Mouse (Mus musculus) frontal cortex, postnatal 14 days (tissue): Measurements from ENCODE around the gene Rfx4.

Source experiments
- DNase-seq, 2 experiments: peaks; one replicate each; pipeline ENCODE4 v3.0.0; 2022; ENCODE audit warnings: low spot score in 2 of 2

Rfx4 gene

DNA sequence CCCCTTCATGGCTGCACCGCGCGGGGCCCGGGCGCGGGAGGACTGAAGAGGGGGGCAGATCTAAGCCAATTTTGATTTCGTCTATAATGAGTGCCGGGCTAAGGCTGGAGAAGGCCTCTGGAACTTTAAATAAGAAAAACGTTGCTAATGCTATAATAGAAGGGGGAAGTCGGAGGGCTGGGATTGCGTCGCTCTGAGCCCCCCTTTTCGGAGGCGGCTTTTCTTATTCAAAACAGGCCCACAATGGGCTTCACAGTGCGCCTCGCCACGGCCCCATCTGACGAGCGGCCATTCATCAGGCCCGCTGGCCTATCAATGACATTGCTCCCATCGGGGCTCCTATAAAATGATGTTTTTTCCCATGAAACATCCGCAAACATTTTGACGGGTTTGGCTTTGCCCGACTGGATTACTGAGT, at the start of gene Rfx4:
Gene Rfx4, plus strand, starts transcription at position 277 of the 418 bp plus-strand sequence.
- DNase-seq: peak; percentile 17 to 28

DNA sequence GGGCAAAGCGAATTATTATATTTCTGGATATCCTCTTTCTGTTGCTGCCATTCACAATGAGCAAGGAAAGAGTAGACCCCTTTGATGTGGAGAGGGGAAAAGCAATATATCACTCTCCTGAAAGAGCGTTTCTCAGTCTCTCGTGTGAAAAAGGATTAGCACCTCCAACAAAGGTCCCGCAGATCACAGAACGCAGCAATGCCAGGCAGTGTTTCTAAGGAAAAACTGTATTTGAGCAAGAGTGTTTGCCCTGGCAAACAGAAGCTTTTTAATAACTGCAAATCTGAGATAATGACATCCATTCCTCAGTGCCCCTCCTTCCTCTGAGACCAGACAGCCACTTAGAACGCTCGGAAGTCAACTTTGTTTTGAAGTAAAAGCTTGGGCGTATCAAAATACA, 49.3 kb upstream of the Rfx4 start:
- no peak for DNase-seq

GRCm38 (mm10) chr10:84707226-84707625, 48.6 kb upstream of the Rfx4 start:
- DNase-seq: no peak

DNA sequence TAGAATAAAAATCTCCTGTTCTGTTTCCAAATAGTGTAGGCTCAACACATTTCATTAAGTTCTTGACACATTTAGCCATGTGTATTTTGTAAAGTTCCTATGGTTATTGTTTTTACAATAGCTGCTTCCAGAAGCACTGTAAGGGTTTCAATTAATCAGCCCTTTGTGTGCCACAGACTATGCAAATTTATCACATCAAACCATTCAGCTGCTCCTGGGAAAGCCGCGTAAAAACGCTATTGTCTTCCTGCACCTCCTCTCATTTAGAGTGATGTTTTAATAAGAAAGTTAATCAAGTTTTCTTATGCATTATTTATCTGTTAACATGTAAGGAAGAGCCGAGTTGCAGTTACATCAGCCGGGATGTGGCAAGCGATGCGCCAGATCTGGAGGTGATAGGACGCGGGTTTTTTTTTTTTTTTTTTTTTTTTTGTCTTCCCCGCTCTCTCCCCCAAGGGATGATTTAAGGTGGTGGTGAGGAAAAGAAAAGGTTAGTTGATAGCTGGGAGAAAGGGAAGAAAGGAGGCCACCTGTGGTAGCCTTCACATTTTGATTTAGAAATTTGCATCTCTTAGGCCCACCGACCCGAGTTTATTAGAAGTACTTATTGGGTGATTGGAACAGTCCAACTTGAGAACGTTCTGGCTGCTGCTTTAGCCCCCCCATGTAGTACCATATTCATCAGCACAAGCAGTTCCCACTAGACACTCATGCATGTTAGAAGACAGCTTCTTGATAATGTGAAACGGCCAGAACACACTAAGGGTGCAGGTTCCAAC, 47.9 kb upstream of the Rfx4 start:
- no peak for DNase-seq

DNA sequence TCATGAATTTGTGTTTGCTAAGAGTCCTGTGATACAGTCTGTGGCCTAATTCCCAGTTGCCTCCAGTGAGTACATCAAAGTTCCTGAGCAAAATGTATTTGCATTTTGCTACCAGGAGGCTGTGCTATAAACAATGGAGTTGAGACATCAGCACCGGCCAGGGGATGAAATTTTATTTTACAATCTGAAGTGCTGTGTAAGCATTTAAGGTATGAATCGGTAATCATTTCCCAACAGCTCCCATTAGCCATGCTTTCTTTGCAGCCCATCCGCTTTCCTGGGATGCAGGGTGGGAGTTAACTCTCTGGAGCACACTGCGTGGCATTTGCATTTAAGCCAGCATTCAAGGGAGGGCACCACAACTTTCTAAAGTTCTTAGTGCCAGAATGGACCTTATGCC, 45.7 kb upstream of the Rfx4 start:
- DNase-seq: no peak

DNA sequence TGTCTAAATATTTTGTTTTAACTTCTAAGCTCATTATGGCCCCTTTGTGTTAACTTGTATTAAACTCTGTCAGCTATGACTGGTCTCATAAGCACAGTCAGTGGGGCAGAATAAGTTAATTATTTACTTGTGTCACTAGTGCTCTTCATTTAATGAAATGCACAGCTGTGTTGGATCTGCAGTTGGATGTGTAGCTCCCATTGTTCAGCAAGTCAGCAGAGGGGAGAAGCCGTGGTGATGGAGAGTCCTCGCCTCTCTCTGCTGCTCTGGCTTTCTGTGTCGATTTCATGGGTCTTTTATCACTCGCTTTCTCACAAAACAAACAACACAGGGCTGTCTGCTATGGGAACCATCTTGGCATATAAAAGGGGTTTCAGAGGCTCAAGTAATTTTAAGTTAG, 45.0 kb upstream of the Rfx4 start:
- DNase-seq: no peak

- DNase-seq: no peak
These were observed 44.4 kb upstream of the Rfx4 start for GRCm38 (mm10) chr10:84711479-84711878.

GRCm38 (mm10) chr10:84711940-84712339, 43.9 kb upstream of the Rfx4 start:
- no peak for DNase-seq

DNA sequence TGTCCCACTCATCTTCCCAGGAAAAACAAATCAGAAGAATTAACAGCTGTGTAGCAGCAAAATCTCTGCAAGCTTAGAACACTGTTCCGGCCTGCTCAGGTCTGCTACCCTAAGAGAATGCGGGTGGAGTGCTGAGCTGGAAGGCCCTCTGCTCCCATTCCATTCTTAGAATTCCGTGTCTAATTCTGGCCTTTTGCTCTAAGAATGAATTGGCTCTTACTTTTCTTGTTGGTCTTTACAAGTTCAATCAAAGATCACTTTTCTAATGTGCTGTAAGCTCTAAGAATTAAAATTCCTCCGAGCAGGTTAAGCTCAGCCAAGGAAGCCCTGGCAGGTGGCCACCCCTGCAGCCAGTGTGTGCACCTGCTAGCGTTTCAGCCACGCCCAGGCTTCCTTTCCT, 43.3 kb upstream of the Rfx4 start:
- no peak for DNase-seq

DNA sequence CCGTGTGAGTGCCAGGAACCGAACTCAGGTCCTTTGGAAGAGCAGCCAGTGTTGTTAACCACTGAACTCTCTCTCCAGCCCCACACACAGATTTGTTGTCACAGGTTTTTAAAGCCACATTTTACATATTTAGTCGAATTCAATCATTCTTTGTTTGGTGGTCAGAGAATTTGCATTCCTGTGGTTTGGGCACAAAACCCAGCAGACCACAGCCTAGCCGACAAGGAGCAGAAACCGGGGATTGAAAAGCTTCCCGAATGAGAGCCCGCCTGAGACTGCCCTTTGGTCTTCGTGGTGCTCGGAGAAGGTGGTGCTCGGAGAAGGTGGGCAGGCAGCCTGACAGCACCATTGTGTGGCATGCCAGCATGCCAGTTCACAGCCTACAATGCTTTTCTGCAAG, 42.8 kb upstream of the Rfx4 start:
- DNase-seq: no peak

DNA sequence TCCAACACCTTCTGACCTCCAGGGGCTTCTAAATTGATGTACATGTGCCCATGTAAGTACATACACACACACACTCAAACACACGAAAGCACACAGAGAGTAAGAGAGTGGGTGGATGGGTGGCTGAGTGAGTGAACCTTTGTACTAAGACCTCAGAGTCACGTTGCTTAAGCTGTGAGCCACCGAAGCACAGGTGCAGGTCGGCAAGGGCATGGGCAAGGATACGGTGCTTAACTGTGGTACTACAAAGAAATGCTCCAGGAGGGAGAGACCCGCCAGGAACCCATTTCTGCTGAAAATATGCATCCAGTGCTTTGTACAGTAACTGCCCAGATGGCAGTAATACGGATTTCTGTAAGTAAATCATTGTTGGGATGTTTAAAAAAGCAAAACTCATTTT, 40.2 kb upstream of the Rfx4 start:
- DNase-seq: no peak

GRCm38 (mm10) chr10:84716581-84716980, 39.3 kb upstream of the Rfx4 start:
- DNase-seq: no peak

DNA sequence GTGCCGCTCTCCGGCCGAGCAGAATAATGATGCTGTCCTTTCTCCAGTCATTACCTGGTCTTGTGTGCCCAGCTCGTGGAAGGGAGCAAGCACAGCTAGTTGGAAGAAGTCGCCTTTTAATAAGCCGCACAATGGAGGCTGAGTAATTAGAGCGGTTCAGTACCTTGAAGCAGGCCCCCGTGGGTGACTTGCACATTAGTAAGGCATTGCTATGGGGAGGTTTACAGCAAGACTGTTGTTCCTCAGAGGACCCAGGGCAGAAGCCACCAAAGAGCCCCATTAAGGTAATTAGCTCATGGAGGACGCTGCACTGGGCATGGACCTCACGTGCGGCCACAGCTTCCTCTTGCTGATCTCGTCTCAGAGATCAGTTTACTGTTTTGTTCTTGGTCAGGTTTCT, 33.2 kb upstream of the Rfx4 start:
- DNase-seq: no peak

GRCm38 (mm10) chr10:84727005-84727404, 28.9 kb upstream of the Rfx4 start:
- DNase-seq: no peak

DNA sequence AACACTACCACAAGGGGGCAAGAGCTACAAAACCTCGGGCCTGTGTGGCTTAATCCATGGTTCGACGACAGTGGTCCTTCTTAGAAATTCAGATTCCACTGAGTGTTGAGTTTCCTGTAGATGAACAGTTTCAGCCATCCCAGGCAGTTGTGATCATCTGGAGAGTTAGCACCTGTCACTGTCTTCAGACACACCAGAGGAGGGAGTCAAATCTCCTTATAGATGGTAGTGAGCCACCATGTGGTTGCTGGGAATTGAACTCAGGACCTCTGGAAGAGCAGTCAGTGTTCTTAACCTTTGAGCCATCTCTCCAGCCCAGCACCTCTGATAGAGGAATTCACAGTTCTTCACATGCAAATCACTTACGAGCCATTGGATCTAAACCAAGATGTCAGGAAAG, 28.1 kb upstream of the Rfx4 start:
- DNase-seq: no peak

- DNase-seq: no peak
These were observed 25.8 kb upstream of the Rfx4 start for GRCm38 (mm10) chr10:84730078-84730477.

GRCm38 (mm10) chr10:84730956-84731355, 24.9 kb upstream of the Rfx4 start:
- no peak for DNase-seq

DNA sequence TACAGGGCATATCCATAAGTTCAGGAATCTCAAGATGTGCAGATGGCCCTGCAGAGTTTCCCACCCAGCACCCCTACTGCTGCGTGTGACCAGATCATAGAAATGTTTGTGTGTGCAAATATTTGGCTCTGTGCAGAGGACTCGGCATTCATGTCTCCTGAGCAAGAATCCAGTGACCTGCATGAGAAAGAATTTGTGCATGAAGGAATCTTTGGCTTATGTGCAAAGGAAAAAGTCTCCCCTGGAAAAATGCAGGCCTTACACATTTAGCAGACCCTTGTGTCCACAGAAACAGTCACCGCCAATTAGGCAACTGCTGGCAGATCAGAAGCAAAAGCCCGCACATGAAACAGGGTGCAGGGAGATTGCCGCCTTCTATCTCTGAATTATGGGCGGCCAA, 22.4 kb upstream of the Rfx4 start:
- DNase-seq: no peak

GRCm38 (mm10) chr10:84754851-84755785, 744 bp upstream of the Rfx4 start:
- peak; percentile 15 to 21 for DNase-seq

DNA sequence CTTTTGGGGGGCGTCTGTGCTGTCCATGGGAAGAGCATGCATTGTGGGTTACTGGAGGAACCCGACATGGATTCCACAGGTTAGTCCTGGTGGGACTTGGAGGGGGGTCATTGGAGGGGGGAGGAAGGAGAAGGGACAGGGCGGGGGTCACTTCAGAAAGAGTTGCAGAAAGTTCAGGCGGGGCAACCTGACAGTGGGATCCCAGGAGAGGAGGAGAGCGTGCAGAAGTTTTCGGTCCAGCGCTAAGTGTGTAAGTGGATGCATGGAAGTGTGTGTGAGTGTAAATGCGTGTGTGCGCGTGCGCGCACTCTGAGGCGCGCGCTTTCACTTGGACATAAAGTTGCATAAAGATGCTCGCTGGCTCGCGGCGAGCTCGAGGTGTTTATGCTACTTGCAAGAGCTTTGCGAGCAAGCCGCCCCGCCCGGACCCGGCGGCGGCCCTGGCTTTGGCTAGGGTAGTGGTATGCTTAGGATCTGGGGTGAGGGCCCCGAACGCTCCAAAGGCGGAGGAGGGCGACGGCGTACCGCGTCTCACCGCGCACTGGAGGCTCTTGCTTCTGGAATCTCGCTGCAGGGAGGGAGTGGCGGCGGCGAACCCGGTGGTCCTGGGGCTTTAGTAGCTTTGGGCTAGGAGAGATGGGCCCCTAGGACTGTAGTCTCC, 703 bp downstream of the Rfx4 start:
- DNase-seq: peak; percentile 6 to 14

GRCm38 (mm10) chr10:84757426-84758199, 1.8 kb downstream of the Rfx4 start:
- no peak for DNase-seq

- DNase-seq: no peak
These were observed 2.3 kb downstream of the Rfx4 start for GRCm38 (mm10) chr10:84758200-84758468.
